In genomic region chr5:35861456-35861855, GRCm38 (mm10) we compare ENCODE assay signal across 22 mouse cellular contexts.
"Had no signal": no experiment of that assay in that cellular context is flagged by ENCODE, and none has a peak within 500 bp of the region (broad histone marks: within the 10 kb centered on the region; RNA-seq: fewer than 3 reads in every experiment).

No protein-coding gene starts in this region.

- DNase-seq: forebrain, postnatal 0 days; heart, adult 11 months; heart, adult 2 months; heart, postnatal 14 days; heart, postnatal 36 days; kidney, adult 11 months; kidney, adult 2 months; kidney, postnatal 10 days; kidney, postnatal 25 days; kidney, postnatal 4 days; liver; liver, embryonic 13.5 days had no signal

- H3K4me3 ChIP-seq: heart, adult 2 months; heart, embryonic 13.5 days; heart, embryonic 15.5 days; hindbrain, embryonic 13.5 days; hindbrain, embryonic 15.5 days; layer of hippocampus, adult 2 months; left cerebral cortex, adult 2 months; limb, embryonic 10.5 days; limb, embryonic 12.5 days; liver, embryonic 13.5 days; liver, embryonic 15.5 days had no signal

- H3K27ac ChIP-seq: heart, adult 2 months; heart, embryonic 13.5 days; heart, embryonic 15.5 days; hindbrain, embryonic 13.5 days; hindbrain, embryonic 15.5 days; hindbrain, postnatal 0 days; layer of hippocampus, adult 2 months; left cerebral cortex, adult 2 months; limb, embryonic 10.5 days; limb, embryonic 12.5 days; liver, embryonic 13.5 days; liver, embryonic 15.5 days had no signal
